Comparison of ENCODE assay signal across 9 mouse cellular contexts in the genomic region with DNA sequence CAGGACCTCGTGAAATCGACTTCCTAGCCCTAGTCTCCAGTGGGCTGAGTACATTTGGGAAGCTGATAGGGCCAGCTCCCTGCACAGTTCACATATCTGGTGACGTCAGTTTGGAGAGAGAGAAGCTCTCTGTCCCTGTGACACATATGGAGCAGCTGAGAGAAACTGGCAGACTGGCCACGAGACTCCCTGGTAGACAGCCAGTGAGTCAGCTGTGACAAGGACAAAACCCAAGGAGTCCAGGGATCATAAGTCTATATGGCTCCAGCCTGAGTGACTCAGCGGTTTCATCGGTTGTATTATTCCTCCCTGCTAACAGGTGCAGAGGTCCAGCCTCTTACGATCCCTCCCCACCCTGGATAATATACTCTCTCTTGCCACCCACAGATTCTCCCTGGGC. TPM values are rescaled to one million over a fixed set of nuclear protein-coding genes. Genes with fewer than 3 reads are reported as not detected.
DNase-seq lines count a peak whose midpoint lies in the region; ATAC-seq lines count a peak whose summit lies in the region.
"Had no signal": no experiment of that assay in that cellular context is flagged by ENCODE, and none has a peak within 500 bp of the region (broad histone marks: within the 10 kb centered on the region; RNA-seq: fewer than 3 reads in every experiment).

No protein-coding gene starts in this region.

- no peaks in the 10 kb centered on the region for H3K27me3 ChIP-seq in forebrain, embryonic 14.5 days (replicated peaks; ENCODE audit: control insufficient read depth, insufficient read depth, low read length)

- no peak overlapping the region for H3K27ac ChIP-seq in forebrain, embryonic 14.5 days (ENCODE audit: low read depth, low read length)

- no peak overlapping the region for H3K4me3 ChIP-seq in forebrain, embryonic 14.5 days (ENCODE audit: low read depth, low read length)

- H3K9me3 ChIP-seq in forebrain, embryonic 14.5 days (replicated peaks; ENCODE audit: control insufficient read depth, low read length): no peaks in the 10 kb centered on the region

- H3K36me3 ChIP-seq in forebrain, embryonic 14.5 days (ENCODE audit: control insufficient read depth, insufficient read depth, low read length): no peaks in the 10 kb centered on the region

- H3K9ac ChIP-seq in forebrain, embryonic 14.5 days (ENCODE audit: low read length): no peak overlapping the region

- WGBS in forebrain, embryonic 14.5 days: 76% methylated on average over 7 of the region's 7 CpGs

- DNase-seq in heart, adult 11 months: peak; percentile 97
- DNase-seq in heart, postnatal 25 days (ENCODE audit: low spot score): no peak
- DNase-seq in 3T3-L1 (ENCODE audit: low read depth, low spot score): peak; percentile 89
- DNase-seq in adrenal gland, postnatal 36 days: peak; percentile 81 to 88
- peak; percentile 37 to 59 for DNase-seq in heart, postnatal 36 days
- no peak for DNase-seq in T-cell, adult 2 months (ENCODE audit: low spot score)
- DNase-seq in retina, embryonic 14.5 days (ENCODE audit: low spot score): no peak
- DNase-seq in forebrain, embryonic 14.5 days (ENCODE audit: low spot score): no peak
- DNase-seq: lung, postnatal 10 days had no signal

- no peak for ATAC-seq in forebrain, embryonic 14.5 days

- no peak overlapping the region for H3K4me2 ChIP-seq in forebrain, embryonic 14.5 days (ENCODE audit: low read length)

- intact Hi-C loops in heart, postnatal 25 days (cut with DNase I): no loop called here
- intact Hi-C loops in heart, postnatal 36 days (cut with DNase I): no loop called here

- H3K4me1 ChIP-seq in forebrain, embryonic 14.5 days (ENCODE audit: control insufficient read depth, insufficient read depth, low read length): no peaks in the 10 kb centered on the region

RNA-seq across cellular contexts. Expression of a gene that starts 12.4 kb away (rescaled TPM):
- total RNA-seq in heart, postnatal 25 days (2021): not detected
- total RNA-seq in adrenal gland, postnatal 36 days (2021): not detected
- not detected for total RNA-seq in heart, postnatal 36 days (2021)
- polyA plus RNA-seq in forebrain, embryonic 14.5 days (2014; fragmentation: Nextera tagmentation; extraction: Ambion mirVana): not detected in 2 replicates

RNA-seq across cellular contexts. Expression of a gene that starts 26.9 kb away (rescaled TPM):
- total RNA-seq in heart, postnatal 25 days (2021): not detected
- under 1 TPM in 1 of 2 experiments, not detected in 1; 0.43 TPM for total RNA-seq in adrenal gland, postnatal 36 days (2021)
- under 1 TPM in 1 of 2 experiments, not detected in 1; 0.22 TPM for total RNA-seq in heart, postnatal 36 days (2021)
- 5.9 and 9.0 TPM in 2 replicates for polyA plus RNA-seq in forebrain, embryonic 14.5 days (2014; fragmentation: Nextera tagmentation; extraction: Ambion mirVana)

RNA-seq across cellular contexts. Expression of a gene that starts 26.9 kb away (rescaled TPM):
- 1 to 10 TPM; 5.0 to 5.6 TPM for total RNA-seq in heart, postnatal 25 days (2021)
- total RNA-seq in adrenal gland, postnatal 36 days (2021): 10 to 100 TPM; 18.5 to 29.9 TPM
- 1 to 10 TPM; 7.3 to 7.5 TPM for total RNA-seq in heart, postnatal 36 days (2021)
- 6.3 and 9.4 TPM in 2 replicates for polyA plus RNA-seq in forebrain, embryonic 14.5 days (2014; fragmentation: Nextera tagmentation; extraction: Ambion mirVana)

RNA-seq across cellular contexts. Expression of a gene that starts 43.8 kb away (rescaled TPM):
- not detected for total RNA-seq in heart, postnatal 25 days (2021)
- not detected for total RNA-seq in adrenal gland, postnatal 36 days (2021)
- not detected for total RNA-seq in heart, postnatal 36 days (2021)
- polyA plus RNA-seq in forebrain, embryonic 14.5 days (2014; fragmentation: Nextera tagmentation; extraction: Ambion mirVana): 0.22 TPM in 1 of 2 replicates, not detected in the other

RNA-seq across cellular contexts. Expression of a gene that starts 49.8 kb away (rescaled TPM):
- total RNA-seq in heart, postnatal 25 days (2021): 10 to 100 TPM; 59.4 to 65.8 TPM
- total RNA-seq in adrenal gland, postnatal 36 days (2021): 10 to 100 TPM; 45.4 to 55.3 TPM
- total RNA-seq in heart, postnatal 36 days (2021): 10 to 100 TPM; 63.6 to 68.4 TPM
- 66.9 and 70.7 TPM in 2 replicates for polyA plus RNA-seq in forebrain, embryonic 14.5 days (2014; fragmentation: Nextera tagmentation; extraction: Ambion mirVana)

Comparison
In these comparisons a context has a peak if more than half of its experiments do, and no peak if none do; other contexts are left out.
1. DNase-seq: peak in heart, adult 11 months (single experiment), 3T3-L1 (single experiment), adrenal gland, postnatal 36 days (2 of 2) and heart, postnatal 36 days (2 of 2); none in heart, postnatal 25 days (single experiment), T-cell, adult 2 months (single experiment), retina, embryonic 14.5 days (single experiment) and forebrain, embryonic 14.5 days (single experiment).